Mouse (Mus musculus) stomach, embryonic 15.5 days (tissue): ENCODE data around the gene Pdcd1. TPM values are rescaled to one million over a fixed set of nuclear protein-coding genes. Genes with fewer than 3 reads are reported as not detected.
"Not testable (repeated sequence)": the region's sequence is repeated elsewhere in the genome, so short reads cannot be mapped to it uniquely, and the experiment has no call there.

Experiments used
- ATAC-seq: fragments of 200-750 bp; cut with Nextera tagmentation; 2 replicates; pipeline ENCODE4 v1.8.0; 2017; ENCODE audit warnings: low read depth, moderate number of reproducible peaks, moderate TSS enrichment; ENCODE audit not compliant: insufficient read depth, low FRiP score
- H3K27ac ChIP-seq: fragments of 300-500 bp; sonication (generic); 2 replicates; pipeline ENCODE4 v1.5.1; 2015; ENCODE audit warnings: mild to moderate bottlenecking, inconsistent platforms
- H3K27me3 ChIP-seq: fragments of 300-500 bp; sonication (generic); replicated peaks from 2 replicates; pipeline ENCODE4 v1.6.1; 2015; ENCODE audit warnings: inconsistent platforms
- H3K36me3 ChIP-seq: fragments of 300-500 bp; sonication (generic); 2 replicates; pipeline ENCODE4 v1.6.1; 2015; ENCODE audit warnings: inconsistent platforms
- H3K4me1 ChIP-seq: fragments of 300-500 bp; sonication (generic); 2 replicates; pipeline ENCODE4 v1.6.1; 2015; ENCODE audit warnings: inconsistent platforms
- H3K4me2 ChIP-seq: fragments of 300-500 bp; sonication (generic); 2 replicates; pipeline ENCODE4 v1.6.1; 2015; ENCODE audit warnings: mild to moderate bottlenecking, inconsistent platforms
- H3K4me3 ChIP-seq: fragments of 300-500 bp; sonication (generic); replicated peaks from 2 replicates; pipeline ENCODE4 v1.5.1; 2015; ENCODE audit warnings: inconsistent platforms
- H3K9ac ChIP-seq: fragments of 300-500 bp; sonication (generic); 2 replicates; pipeline ENCODE4 v1.6.1; 2015; ENCODE audit warnings: inconsistent platforms
- H3K9me3 ChIP-seq: fragments of 300-500 bp; sonication (generic); 2 replicates; pipeline ENCODE4 v1.6.1; 2016; ENCODE audit warnings: inconsistent platforms
- WGBS: fragments of 180-500 bp; shearing (Covaris S2); methylation state at CpG from one replicate; pipeline ENCODE4 v1.1.7; 2015; 5-methylcytosine and 5-hydroxymethylcytosine counted together
- polyA plus RNA-seq: library from polyadenylated mRNA; unstranded; fragments of >200 nt; fragmentation: Nextera tagmentation; extraction: Ambion mirVana; gene quantifications from 2 replicates; pipeline ENCODE4 v1.2.1, GENCODE M21; 2015

The Pdcd1 gene
- polyA plus RNA-seq, 1 experiment from 2014 or later: 0.44 TPM

- ATAC-seq: no peak
- H3K4me2 ChIP-seq: no peak within 1 kb of the TSS
Observed at GRCm38 (mm10) chr1:94020151-94020550, 32.2 kb downstream of the Pdcd1 start, which contains the start of gene Neu4. TSS of gene Neu4 (plus strand) at chr1:94020451.

GRCm38 (mm10) chr1:94011643-94012042, 40.7 kb downstream of the Pdcd1 start:
- H3K4me2 ChIP-seq: no peak overlapping the region
- H3K9ac ChIP-seq: no peak overlapping the region
- H3K27me3 ChIP-seq: no peaks in the 10 kb centered on the region
- ATAC-seq: no peak
- H3K27ac ChIP-seq: no peak overlapping the region
- no peak overlapping the region for H3K4me3 ChIP-seq
- H3K36me3 ChIP-seq: no peaks in the 10 kb centered on the region
- no peaks in the 10 kb centered on the region for H3K9me3 ChIP-seq
- WGBS: 58% methylated on average over 3 of the region's 3 CpGs
- no peaks in the 10 kb centered on the region for H3K4me1 ChIP-seq

More at GRCm38 (mm10) chr1:94020151-94020550, 32.2 kb downstream of the Pdcd1 start, which contains the start of gene Neu4:
- no peak within 1 kb of the TSS for H3K9ac ChIP-seq
- no peaks in the 10 kb centered on the region for H3K9me3 ChIP-seq
- no peaks in the 10 kb centered on the region for H3K27me3 ChIP-seq
- no peaks in the 10 kb centered on the region for H3K4me1 ChIP-seq
- WGBS: 84% methylated on average over 6 of the region's 6 CpGs
- H3K36me3 ChIP-seq: no peaks in the 10 kb centered on the region
- H3K27ac ChIP-seq: no peak within 1 kb of the TSS
- H3K4me3 ChIP-seq: no peak within 1 kb of the TSS

- H3K27me3 ChIP-seq, H3K4me2 ChIP-seq, H3K36me3 ChIP-seq, H3K9me3 ChIP-seq, H3K9ac ChIP-seq, H3K4me3 ChIP-seq, H3K27ac ChIP-seq, H3K4me1 ChIP-seq, ATAC-seq: not testable (repeated sequence)
- 84% methylated on average over 16 of the region's 19 CpGs for WGBS
Observed at GRCm38 (mm10) chr1:94008826-94009225, 43.5 kb downstream of the Pdcd1 start.

GRCm38 (mm10) chr1:94005954-94006506, 46.3 kb downstream of the Pdcd1 start:
- H3K9ac ChIP-seq, H3K36me3 ChIP-seq, H3K27me3 ChIP-seq, H3K4me2 ChIP-seq, H3K4me3 ChIP-seq, ATAC-seq, H3K4me1 ChIP-seq, H3K27ac ChIP-seq, H3K9me3 ChIP-seq: not testable (repeated sequence)
- 74% methylated on average over 2 of the region's 2 CpGs for WGBS

GRCm38 (mm10) chr1:94001023-94001422, 51.3 kb downstream of the Pdcd1 start:
- no peaks in the 10 kb centered on the region for H3K4me1 ChIP-seq
- H3K36me3 ChIP-seq: no peaks in the 10 kb centered on the region
- WGBS: 73% methylated on average over 2 of the region's 2 CpGs
- no peak overlapping the region for H3K27ac ChIP-seq
- H3K27me3 ChIP-seq: no peaks in the 10 kb centered on the region
- ATAC-seq: no peak
- H3K4me2 ChIP-seq: no peak overlapping the region
- H3K9me3 ChIP-seq: no peaks in the 10 kb centered on the region
- H3K9ac ChIP-seq: no peak overlapping the region
- no peak overlapping the region for H3K4me3 ChIP-seq

GRCm38 (mm10) chr1:93991491-93991890, 60.9 kb downstream of the Pdcd1 start:
- not testable (repeated sequence) for H3K9me3 ChIP-seq, H3K27me3 ChIP-seq, H3K27ac ChIP-seq, H3K4me2 ChIP-seq, H3K36me3 ChIP-seq, H3K9ac ChIP-seq, H3K4me3 ChIP-seq, ATAC-seq, H3K4me1 ChIP-seq
- WGBS: 77% methylated on average over 3 of the region's 3 CpGs

GRCm38 (mm10) chr1:93991068-93991467, 61.3 kb downstream of the Pdcd1 start:
- H3K9me3 ChIP-seq, H3K4me3 ChIP-seq, ATAC-seq, H3K27ac ChIP-seq, H3K36me3 ChIP-seq, H3K4me1 ChIP-seq, H3K4me2 ChIP-seq, H3K9ac ChIP-seq, H3K27me3 ChIP-seq: not testable (repeated sequence)
- WGBS: 76% methylated on average over 2 of the region's 2 CpGs

- H3K27ac ChIP-seq, H3K4me2 ChIP-seq, H3K9me3 ChIP-seq, H3K4me1 ChIP-seq, H3K36me3 ChIP-seq, H3K9ac ChIP-seq, H3K4me3 ChIP-seq, H3K27me3 ChIP-seq, ATAC-seq: not testable (repeated sequence)
- 81% methylated on average over 8 of the region's 8 CpGs for WGBS
Observed at GRCm38 (mm10) chr1:93990209-93990608, 62.1 kb downstream of the Pdcd1 start, which contains the start of gene Gal3st2c. TSS of gene Gal3st2c (plus strand) at chr1:93990509.

- Histone ChIP-seq H3K4me2 (no peak overlapping the region), H3K27me3 (no peaks in the 10 kb centered on the region), H3K4me1 (no peaks in the 10 kb centered on the region), H3K4me3 (no peak overlapping the region), H3K9me3 (no peaks in the 10 kb centered on the region), H3K9ac (no peak overlapping the region), H3K36me3 (no peaks in the 10 kb centered on the region), H3K27ac (no peak overlapping the region)
- ATAC-seq: no peak
- 66% methylated on average over 3 of the region's 3 CpGs for WGBS
Observed at GRCm38 (mm10) chr1:93988786-93989185, 63.6 kb downstream of the Pdcd1 start.

Other genes with a start within 250 kb of the Pdcd1 start
- gene Ing5, start 248.6 kb downstream of the Pdcd1 start, polyA plus RNA-seq: 18.3 and 20.2 TPM in 2 replicates
- 13.0 and 15.7 TPM in 2 replicates for gene D2hgdh, start 227.6 kb downstream of the Pdcd1 start, polyA plus RNA-seq
- 0.06 TPM in 1 of 2 replicates, not detected in the other for gene Gal3st2, start 191.2 kb downstream of the Pdcd1 start, polyA plus RNA-seq
- gene Gal3st2b, start 134.2 kb downstream of the Pdcd1 start, polyA plus RNA-seq: 0.08 TPM in 1 of 2 replicates, not detected in the other
- not detected in 2 replicates for gene Gal3st2c, start 62.0 kb downstream of the Pdcd1 start, polyA plus RNA-seq
- gene Neu4, start 32.1 kb downstream of the Pdcd1 start, polyA plus RNA-seq: not detected in 2 replicates